Mouse (Mus musculus): ENCODE data around the gene Lclat1. TPM values are rescaled to one million over a fixed set of nuclear protein-coding genes. Genes with fewer than 3 reads are reported as not detected.

Lclat1 gene
- 100 to 1,000 TPM in 1 of 2 experiments, 10 to 100 TPM in 1; 91.4 to 117 TPM for total RNA-seq (2021)

- intact Hi-C loops (cut with DNase I), result loop anchor here (2.0 to 5.0 kb wide), 2 partner anchors 39 to 190 kb away; partner anchors contain the start of gene Lbh
- peak; percentile 94 to 95 for DNase-seq
These were observed at the start of gene Lclat1 for GRCm38 (mm10) chr17:73107158-73108157. Gene Lclat1 (plus strand): TSS chr17:73107985.

- DNase-seq, result no peak
- intact Hi-C loops (cut with DNase I), result no loop called here
These were observed 49.5 kb upstream of the Lclat1 start for GRCm38 (mm10) chr17:73058319-73058718.

GRCm38 (mm10) chr17:73060224-73060896, 47.4 kb upstream of the Lclat1 start:
- DNase-seq, result no peak
- intact Hi-C loops (cut with DNase I), result no loop called here

GRCm38 (mm10) chr17:73060897-73061252, 46.9 kb upstream of the Lclat1 start:
- no peak for DNase-seq

GRCm38 (mm10) chr17:73062701-73063100, 45.1 kb upstream of the Lclat1 start:
- DNase-seq, result no peak
- intact Hi-C loops (cut with DNase I), result no loop called here

More at GRCm38 (mm10) chr17:73060897-73061252, 46.9 kb upstream of the Lclat1 start:
- intact Hi-C loops (cut with DNase I), result no loop called here

- DNase-seq, result no peak
- intact Hi-C loops (cut with DNase I), result no loop called here
These were observed 44.5 kb upstream of the Lclat1 start for GRCm38 (mm10) chr17:73063299-73063698.

GRCm38 (mm10) chr17:73063781-73064180, 44.0 kb upstream of the Lclat1 start:
- no peak for DNase-seq
- intact Hi-C loops (cut with DNase I), result no loop called here

- no peak for DNase-seq
- intact Hi-C loops (cut with DNase I), result loop anchor here (1.0 kb wide), 1 partner anchor 148 kb away; the partner anchor contains the start of gene Lbh
These were observed 41.2 kb upstream of the Lclat1 start for GRCm38 (mm10) chr17:73066387-73067169.

- intact Hi-C loops (cut with DNase I), result loop anchor here (1.0 kb wide), 1 partner anchor 149 kb away; the partner anchor contains the start of gene Lbh
These were observed 40.4 kb upstream of the Lclat1 start for GRCm38 (mm10) chr17:73067423-73067822.

GRCm38 (mm10) chr17:73068321-73068992, 39.3 kb upstream of the Lclat1 start:
- intact Hi-C loops (cut with DNase I), result loop anchor here (2.0 kb wide), 1 partner anchor 38 kb away; the partner anchor contains the start of gene Lclat1
- DNase-seq, result no peak

More at GRCm38 (mm10) chr17:73067423-73067822, 40.4 kb upstream of the Lclat1 start:
- peak; percentile 45 to 60 for DNase-seq

GRCm38 (mm10) chr17:73070466-73070865, 37.3 kb upstream of the Lclat1 start:
- DNase-seq, result no peak
- intact Hi-C loops (cut with DNase I), result loop anchor here (2.0 kb wide), 1 partner anchor 44 kb away; no protein-coding TSS in a partner anchor

- intact Hi-C loops (cut with DNase I), result loop anchor here (2.0 kb wide), 2 partner anchors 45 to 95 kb away; no protein-coding TSS in a partner anchor
- DNase-seq, result no peak
These were observed 36.0 kb upstream of the Lclat1 start for GRCm38 (mm10) chr17:73071725-73072263.

GRCm38 (mm10) chr17:73072286-73072685, 35.5 kb upstream of the Lclat1 start:
- intact Hi-C loops (cut with DNase I), result loop anchor here (2.0 kb wide), 1 partner anchor 95 kb away; no protein-coding TSS in a partner anchor

GRCm38 (mm10) chr17:73074631-73075030, 33.2 kb upstream of the Lclat1 start:
- DNase-seq, result no peak
- intact Hi-C loops (cut with DNase I), result no loop called here

More at GRCm38 (mm10) chr17:73072286-73072685, 35.5 kb upstream of the Lclat1 start:
- peak; percentile 70 to 74 for DNase-seq

GRCm38 (mm10) chr17:73075238-73075890, 32.4 kb upstream of the Lclat1 start:
- intact Hi-C loops (cut with DNase I), result no loop called here
- DNase-seq, result no peak

- DNase-seq, result no peak
- intact Hi-C loops (cut with DNase I), result no loop called here
These were observed 30.1 kb upstream of the Lclat1 start for GRCm38 (mm10) chr17:73077638-73078037.

- intact Hi-C loops (cut with DNase I), result no loop called here
- no peak for DNase-seq
These were observed 26.2 kb upstream of the Lclat1 start for GRCm38 (mm10) chr17:73081360-73082133.
